Mouse (Mus musculus) C2C12 (cell line): ENCODE measurements around the gene Glt1d1.

Experiments used
- CTCF ChIP-seq: IDR thresholded peaks from one replicate; pipeline ENCODE4 v1.5.1; 2011; ENCODE audit not compliant: control insufficient read depth, insufficient read depth, insufficient read length
- MAX ChIP-seq: IDR thresholded peaks from one replicate; pipeline ENCODE4 v1.6.1; 2011; ENCODE audit warnings: mild to moderate bottlenecking, control low read depth
- MYOD1 ChIP-seq: IDR thresholded peaks from one replicate; pipeline ENCODE4 v1.6.1; 2011; ENCODE audit warnings: low read depth; ENCODE audit not compliant: control insufficient read depth, insufficient read length
- USF1 ChIP-seq: IDR thresholded peaks from one replicate; pipeline ENCODE4 v1.6.1; 2011; ENCODE audit warnings: low read depth, mild to moderate bottlenecking, control low read depth, moderate library complexity

GRCm38 (mm10) chr5:127688568-127689170 is 56.6 kb downstream of the Glt1d1 start:
- TF ChIP-seq CTCF (no peak), USF1 (no peak), MYOD1 (no peak), MAX (no peak)
